Mouse (Mus musculus) small intestine, adult 2 months (tissue): ENCODE measurements around the gene Gpr107.

Experiments
- CTCF ChIP-seq: fragments of 200-500 bp; IDR thresholded peaks from 2 replicates; pipeline ENCODE4 v1.5.1; 2012; ENCODE audit warnings: low read depth, mild to moderate bottlenecking, control low read depth, inconsistent platforms, low read length, moderate library complexity, mixed read lengths; ENCODE audit not compliant: insufficient replicate concordance, insufficient read length; ENCODE audit errors: extremely low read depth
- POLR2A ChIP-seq: fragments of 200-500 bp; IDR thresholded peaks from 2 replicates; pipeline ENCODE4 v1.6.1; 2012; ENCODE audit warnings: low read depth, mild to moderate bottlenecking, control low read depth, inconsistent platforms, low read length, moderate library complexity

GRCm38 (mm10) chr2:31210144-31210847, 58.2 kb downstream of the Gpr107 start:
- TF ChIP-seq CTCF (no peak), POLR2A (no peak)
